Mouse (Mus musculus): ENCODE data around the gene Tmem214.

DNA sequence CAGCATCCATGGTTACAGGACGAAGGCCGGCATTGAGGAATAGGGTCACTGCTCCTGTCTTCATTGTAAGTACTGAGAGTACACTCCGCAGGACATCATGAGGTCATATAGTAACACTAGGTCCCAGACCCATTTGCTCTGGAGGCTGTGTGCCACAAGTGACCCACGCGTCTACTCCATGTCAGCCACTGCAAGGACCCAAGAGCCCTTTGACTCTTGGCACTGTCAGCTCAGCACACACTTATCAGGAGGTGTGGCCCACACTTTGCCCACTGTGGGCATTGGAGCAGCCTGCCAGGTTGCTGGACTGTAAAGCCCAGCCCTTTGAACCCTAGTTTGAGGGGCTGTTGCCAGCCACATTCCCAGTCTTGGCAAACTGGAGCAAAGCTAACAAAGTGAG lies 57.4 kb downstream of the Tmem214 start:
- TF ChIP-seq POLR2A (IDR thresholded peaks at IDR 0.05; ENCODE audit: borderline replicate concordance, low read depth, low read length): no peak
- no peak for TF ChIP-seq CTCF (IDR thresholded peaks at IDR 0.05; ENCODE audit: low read depth, low read length)
